Mouse (Mus musculus): ENCODE results near the gene Ptcd3. TPM values are rescaled to one million over a fixed set of nuclear protein-coding genes. Genes with fewer than 3 reads are reported as not detected.
"Not testable (repeated sequence)": the region's sequence is repeated elsewhere in the genome, so short reads cannot be mapped to it uniquely, and the experiment has no call there.

Gene Ptcd3
- total RNA-seq, 2 experiments from 2014 or later: 66.2 to 68.8 TPM

GRCm38 (mm10) chr6:71893263-71893662 lies 15.3 kb downstream of the Ptcd3 start:
- DNase-seq (ENCODE audit: low spot score in 2 of 2): no peak
- intact Hi-C loops (cut with DNase I): no loop called here

DNA sequence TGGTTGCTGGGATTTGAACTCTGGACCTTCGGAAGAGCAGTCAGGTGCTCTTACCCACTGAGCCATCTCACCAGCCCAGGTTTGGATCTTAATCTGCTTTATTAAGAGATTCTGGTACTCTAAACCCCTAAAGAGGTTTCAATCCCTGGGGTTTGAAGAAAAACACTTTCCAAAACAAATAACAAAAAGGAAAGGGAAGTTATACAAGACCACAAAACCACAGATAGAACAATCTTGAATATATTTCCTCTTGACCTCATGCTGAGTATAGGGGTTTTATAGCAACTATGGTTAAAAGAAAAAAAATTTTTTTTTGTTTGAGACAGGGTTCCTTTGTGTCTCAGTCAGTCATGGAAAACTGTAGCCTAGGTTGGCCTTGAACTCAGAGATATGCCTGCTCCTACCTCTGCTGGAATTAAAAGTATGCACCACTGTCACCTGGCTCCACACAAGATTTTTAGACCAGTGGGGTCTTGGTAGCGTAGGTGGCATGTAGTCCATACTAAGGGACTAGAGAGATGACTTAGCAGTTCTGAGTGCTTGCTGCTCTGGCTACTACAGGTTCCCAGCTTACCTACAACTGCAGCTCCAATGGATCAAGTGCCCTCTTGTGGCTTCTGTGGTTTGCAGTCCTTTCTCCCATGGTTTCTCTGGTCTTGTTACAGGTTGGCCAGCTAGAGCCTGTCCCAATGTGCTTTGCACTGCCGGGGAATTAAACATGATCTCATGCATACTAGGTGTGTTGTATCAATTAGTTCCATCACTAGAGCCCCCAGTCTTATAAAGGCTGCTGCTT lies 30.4 kb downstream of the Ptcd3 start:
- DNase-seq (ENCODE audit: low spot score in 2 of 2): no peak
- intact Hi-C loops (cut with DNase I): no loop called here

DNA sequence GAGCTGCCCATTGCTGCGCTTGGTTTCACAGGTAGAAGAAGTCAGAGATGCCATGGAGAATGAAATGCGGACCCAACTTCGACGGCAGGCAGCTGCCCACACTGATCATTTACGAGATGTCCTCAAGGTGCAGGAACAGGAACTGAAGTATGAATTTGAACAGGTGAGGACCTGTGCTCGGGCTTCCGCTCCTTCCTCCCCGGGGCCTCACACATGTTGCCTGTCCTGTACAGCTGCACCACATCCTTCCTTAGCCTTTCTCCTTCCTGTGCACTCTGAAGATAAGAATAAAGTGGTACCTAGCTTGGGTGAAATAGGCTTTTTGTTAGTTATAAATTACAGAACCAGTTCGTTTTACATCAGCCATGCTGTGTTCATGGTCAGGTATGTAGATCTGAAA lies 37.2 kb downstream of the Ptcd3 start:
- DNase-seq (ENCODE audit: low spot score in 2 of 2): no peak
- intact Hi-C loops (cut with DNase I): no loop called here

- no peak for DNase-seq (ENCODE audit: low spot score in 2 of 2)
Observed at GRCm38 (mm10) chr6:71868809-71869208, 39.7 kb downstream of the Ptcd3 start.

DNA sequence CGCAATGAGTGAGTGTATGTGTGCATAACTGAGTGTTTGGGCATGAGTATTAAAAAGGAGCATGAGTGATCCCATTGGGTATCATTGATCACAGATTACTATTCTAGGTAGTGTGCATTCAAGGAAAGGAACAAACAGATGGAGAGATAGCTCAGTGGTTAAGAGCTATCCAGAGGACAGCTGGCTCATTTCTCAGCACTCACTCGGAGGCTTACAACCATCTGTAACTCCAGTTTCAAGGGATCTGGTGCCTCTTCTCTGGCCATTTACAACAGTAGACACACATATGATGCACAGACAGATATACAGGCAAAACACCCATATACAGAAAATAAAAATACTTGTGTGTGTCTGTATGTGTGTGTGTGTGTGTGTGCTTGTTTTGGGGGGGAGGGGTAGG lies 40.8 kb downstream of the Ptcd3 start:
- intact Hi-C loops (cut with DNase I): no loop called here
- DNase-seq (ENCODE audit: low spot score in 2 of 2): no peak

More at GRCm38 (mm10) chr6:71868809-71869208, 39.7 kb downstream of the Ptcd3 start:
- intact Hi-C loops (cut with DNase I): no loop called here

GRCm38 (mm10) chr6:71846906-71847305 lies 61.6 kb downstream of the Ptcd3 start:
- intact Hi-C loops (cut with DNase I); DNase-seq (ENCODE audit: low spot score in 2 of 2): not testable (repeated sequence)

- intact Hi-C loops (cut with DNase I): no loop called here
- no peak for DNase-seq (ENCODE audit: low spot score in 2 of 2)
Observed at GRCm38 (mm10) chr6:71840597-71841290, 67.8 kb downstream of the Ptcd3 start.

DNA sequence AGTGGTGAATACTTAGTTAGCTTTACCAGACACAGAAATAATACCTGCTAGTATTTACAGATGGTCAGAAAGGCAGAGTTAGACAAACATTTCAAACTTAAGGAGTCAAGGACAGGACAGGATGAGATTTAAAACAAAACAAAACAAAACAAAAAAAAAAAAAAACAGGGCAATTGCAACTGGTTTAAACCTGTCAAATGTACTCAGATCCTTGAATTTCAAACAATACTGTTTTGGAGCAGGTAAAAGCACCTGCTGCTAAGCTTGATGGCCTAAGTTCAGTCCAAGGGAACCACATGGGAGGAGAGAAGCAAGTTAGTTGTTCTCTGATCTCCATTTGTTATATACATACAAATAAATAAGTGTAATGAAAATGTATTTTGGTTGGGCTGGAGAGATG lies 68.7 kb downstream of the Ptcd3 start:
- DNase-seq (ENCODE audit: low spot score in 2 of 2): no peak
- intact Hi-C loops (cut with DNase I): no loop called here

DNA sequence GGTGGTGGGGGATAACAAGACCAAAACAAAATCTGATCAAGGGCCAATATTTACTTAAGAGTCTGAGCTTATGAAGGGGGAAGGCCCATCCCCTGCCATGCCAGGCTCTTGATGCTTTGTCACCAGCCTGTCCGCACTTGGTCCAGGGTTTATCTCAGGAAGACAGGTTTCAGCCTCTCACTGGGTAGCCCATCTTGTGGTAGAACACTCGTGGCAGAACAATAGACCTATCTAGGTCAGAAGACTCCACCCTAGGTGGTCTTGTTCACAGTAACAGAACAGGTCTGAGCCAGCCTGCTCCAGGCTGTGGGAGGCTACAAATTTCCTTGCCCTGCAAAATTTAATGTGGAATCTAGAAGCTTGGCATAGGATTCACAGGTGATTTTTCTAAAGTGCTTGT lies 71.7 kb downstream of the Ptcd3 start:
- intact Hi-C loops (cut with DNase I): no loop called here
- DNase-seq (ENCODE audit: low spot score in 2 of 2): no peak

- intact Hi-C loops (cut with DNase I): no loop called here
- peak; percentile 98 to 99 for DNase-seq (ENCODE audit: low spot score in 2 of 2)
Observed at GRCm38 (mm10) chr6:71831581-71831960, 77.0 kb downstream of the Ptcd3 start.

DNA sequence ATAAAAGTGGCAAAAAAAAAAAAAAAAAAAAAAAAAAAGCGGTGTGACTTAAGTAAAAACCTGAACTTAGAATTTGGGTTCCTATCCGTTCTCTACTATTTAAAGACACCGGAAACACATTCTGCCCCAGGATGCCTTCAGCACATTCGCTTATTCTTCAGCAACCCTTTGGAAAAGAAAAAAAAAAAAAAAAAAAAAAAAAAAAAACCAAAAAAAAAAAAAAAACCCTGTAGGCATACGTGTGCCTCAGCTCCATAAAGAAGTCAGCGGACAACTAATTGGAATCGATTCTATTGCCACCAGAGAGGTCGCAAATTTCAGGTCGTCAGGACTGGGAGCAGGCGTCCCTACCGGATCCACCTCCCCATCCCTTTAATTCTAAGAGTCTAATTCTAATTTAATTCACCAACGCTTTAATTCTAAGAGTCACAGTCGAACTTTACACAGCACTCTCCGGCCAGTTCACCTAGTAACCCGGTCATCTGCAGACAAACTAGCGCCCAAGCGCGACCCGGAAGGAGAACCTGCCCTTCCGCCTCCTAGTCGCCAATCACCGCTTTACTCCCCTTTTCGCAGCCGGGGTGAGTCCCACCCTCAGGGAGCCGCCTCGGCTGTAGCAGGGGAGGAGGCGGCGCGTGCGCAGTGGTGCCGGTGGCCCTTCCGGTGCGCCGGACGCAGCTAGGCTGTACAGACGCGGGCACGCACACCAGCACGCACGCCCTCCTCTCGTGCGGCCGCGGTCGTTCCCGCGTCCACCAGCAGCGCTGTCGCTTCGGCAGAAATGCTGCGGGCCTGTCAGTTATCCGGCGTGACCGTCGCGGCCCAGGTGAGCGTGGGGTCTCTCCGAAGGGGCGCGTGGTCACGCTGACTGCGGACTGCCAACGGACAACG lies 77.6 kb downstream of the Ptcd3 start, which contains the start of gene Immt:
Gene Immt (plus strand): TSS at position 642 of the 891 bp plus-strand sequence.
- intact Hi-C loops (cut with DNase I): no loop called here
- DNase-seq (ENCODE audit: low spot score in 2 of 2): peak; percentile 97 to 98

Other genes with a start within 250 kb of the Ptcd3 start
- 100 to 1,000 TPM; 134 TPM for gene Reep1, start 201.2 kb downstream of the Ptcd3 start, total RNA-seq (2021)
- 10 to 100 TPM; 31.3 to 32.3 TPM for gene Mrpl35, start 81.8 kb downstream of the Ptcd3 start, total RNA-seq (2021)
- 100 to 1,000 TPM; 137 to 141 TPM for gene Immt, start 77.4 kb downstream of the Ptcd3 start, total RNA-seq (2021)
- 10 to 100 TPM; 28.5 to 32.3 TPM for gene Polr1a, start 303 bp upstream of the Ptcd3 start, total RNA-seq (2021)
- 100 to 1,000 TPM; 136 to 139 TPM for gene St3gal5, start 188.8 kb upstream of the Ptcd3 start, total RNA-seq (2021)